Mouse (Mus musculus) hindbrain, embryonic 14.5 days (tissue): ENCODE measurements at regions not wholly inside any gene's neighbourhood (a gene's known extent, or its start where the extent isn't known, plus 50 kb on each side); places are given as distances from the start of the nearest gene placed in this dataset.

ENCODE experiments used
- ATAC-seq: fragments of 200-750 bp; cut with Nextera tagmentation; 2 replicates; pipeline ENCODE4 v1.8.0; 2017; ENCODE audit warnings: moderate number of reproducible peaks, mild to moderate bottlenecking, moderate TSS enrichment, moderate library complexity; ENCODE audit not compliant: low FRiP score
- DNase-seq: peaks from one replicate; pipeline ENCODE4 v3.0.0-alpha.2; 2015; ENCODE audit warnings: low spot score
- H3K27ac ChIP-seq: fragments of 300-500 bp; sonication (generic); 2 replicates; pipeline ENCODE4 v1.5.1; 2014; ENCODE audit warnings: mild to moderate bottlenecking, moderate library complexity
- H3K27me3 ChIP-seq: fragments of 300-500 bp; sonication (generic); 2 replicates; pipeline ENCODE4 v1.6.1; 2014; ENCODE audit warnings: mild to moderate bottlenecking, low read length, mixed read lengths; ENCODE audit not compliant: control insufficient read depth, insufficient read depth
- H3K36me3 ChIP-seq: fragments of 300-500 bp; sonication (generic); replicated peaks from 2 replicates; pipeline ENCODE4 v1.6.1; 2014; ENCODE audit not compliant: control insufficient read depth, insufficient read depth
- H3K4me1 ChIP-seq: fragments of 300-500 bp; sonication (generic); replicated peaks from 2 replicates; pipeline ENCODE4 v1.6.1; 2014; ENCODE audit warnings: antibody characterized with exemption, low read length, mixed read lengths; ENCODE audit not compliant: control insufficient read depth, insufficient read depth
- H3K4me2 ChIP-seq: fragments of 300-500 bp; sonication (generic); replicated peaks from 2 replicates; pipeline ENCODE4 v1.6.1; 2014; ENCODE audit warnings: mild to moderate bottlenecking, moderate library complexity
- H3K4me3 ChIP-seq: fragments of 300-500 bp; sonication (generic); replicated peaks from 2 replicates; pipeline ENCODE4 v1.5.1; 2014; ENCODE audit warnings: mild to moderate bottlenecking, low read length
- H3K9ac ChIP-seq: fragments of 300-500 bp; sonication (generic); 2 replicates; pipeline ENCODE4 v1.6.1; 2014
- H3K9me3 ChIP-seq: fragments of 300-500 bp; sonication (generic); 2 replicates; pipeline ENCODE4 v1.6.1; 2016; ENCODE audit warnings: low read length; ENCODE audit not compliant: control insufficient read depth
- WGBS: fragments of 180-500 bp; shearing (Covaris S2); extraction: QIAGEN DNeasy Blood & Tissue Kit; methylation state at CpG from one replicate; pipeline ENCODE4 v1.1.7; 2014; 5-methylcytosine and 5-hydroxymethylcytosine counted together

DNA sequence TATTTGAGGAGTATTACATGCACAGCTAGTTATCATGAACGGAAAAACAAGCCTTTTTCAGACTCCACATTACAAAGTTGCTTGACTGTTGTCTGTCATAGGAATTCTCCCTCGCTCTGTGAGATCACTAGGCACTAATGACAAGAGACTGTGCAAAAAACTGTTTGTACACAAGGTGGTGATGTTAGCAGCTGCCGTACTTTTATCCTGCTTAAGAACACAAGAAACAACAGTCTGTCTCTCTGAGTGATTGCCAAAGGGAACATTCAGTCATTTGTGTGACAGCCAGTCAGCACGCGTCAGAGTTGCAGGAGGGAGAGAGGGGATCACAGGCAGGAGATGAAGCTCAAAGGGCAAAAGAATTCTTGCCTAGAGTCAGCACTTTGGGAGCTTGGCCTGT, 141.0 kb upstream of the Sox2 start:
- Histone ChIP-seq H3K36me3 (no peaks in the 10 kb centered on the region), H3K4me1 (peaks cover 7% of the 10 kb centered on the region), H3K27me3 (no peaks in the 10 kb centered on the region), H3K27ac (no peak overlapping the region), H3K9me3 (peaks cover 5% of the 10 kb centered on the region; the same call in 1 of the 2 replicates), H3K4me2 (no peak overlapping the region), H3K9ac (no peak overlapping the region), H3K4me3 (no peak overlapping the region)
- 29% methylated on average over 5 of the region's 5 CpGs for WGBS
- no peak for ATAC-seq
- DNase-seq: peak; percentile 49

DNA sequence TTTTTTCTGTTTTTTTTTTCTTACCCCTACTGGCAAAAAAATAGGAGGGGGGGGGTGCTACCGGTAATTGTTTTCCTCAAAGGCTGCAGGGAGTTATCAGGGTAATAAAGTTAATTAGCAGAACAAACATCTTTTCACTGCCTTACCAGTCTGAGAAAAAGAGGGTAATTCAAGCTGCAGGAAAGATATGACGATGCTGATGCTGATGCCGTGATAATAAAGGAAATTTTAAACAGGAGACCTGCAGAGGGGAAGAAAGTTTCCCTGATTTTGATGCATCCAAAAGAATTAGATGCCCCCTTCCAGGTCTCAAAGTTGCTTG, 145.7 kb upstream of the Sox2 start:
- peaks cover 7% of the 10 kb centered on the region; the same call in 1 of the 2 replicates for H3K27me3 ChIP-seq
- H3K27ac ChIP-seq: no peak overlapping the region
- peak; percentile 39; the same call in 1 of the 2 replicates for ATAC-seq
- DNase-seq: no peak
- WGBS: 18% methylated on average over 3 of the region's 3 CpGs
- no peak overlapping the region for H3K9ac ChIP-seq
- H3K4me2 ChIP-seq: no peak overlapping the region
- H3K4me1 ChIP-seq: peaks cover 15% of the 10 kb centered on the region
- H3K36me3 ChIP-seq: no peaks in the 10 kb centered on the region
- H3K4me3 ChIP-seq: no peak overlapping the region
- H3K9me3 ChIP-seq: no peaks in the 10 kb centered on the region

DNA sequence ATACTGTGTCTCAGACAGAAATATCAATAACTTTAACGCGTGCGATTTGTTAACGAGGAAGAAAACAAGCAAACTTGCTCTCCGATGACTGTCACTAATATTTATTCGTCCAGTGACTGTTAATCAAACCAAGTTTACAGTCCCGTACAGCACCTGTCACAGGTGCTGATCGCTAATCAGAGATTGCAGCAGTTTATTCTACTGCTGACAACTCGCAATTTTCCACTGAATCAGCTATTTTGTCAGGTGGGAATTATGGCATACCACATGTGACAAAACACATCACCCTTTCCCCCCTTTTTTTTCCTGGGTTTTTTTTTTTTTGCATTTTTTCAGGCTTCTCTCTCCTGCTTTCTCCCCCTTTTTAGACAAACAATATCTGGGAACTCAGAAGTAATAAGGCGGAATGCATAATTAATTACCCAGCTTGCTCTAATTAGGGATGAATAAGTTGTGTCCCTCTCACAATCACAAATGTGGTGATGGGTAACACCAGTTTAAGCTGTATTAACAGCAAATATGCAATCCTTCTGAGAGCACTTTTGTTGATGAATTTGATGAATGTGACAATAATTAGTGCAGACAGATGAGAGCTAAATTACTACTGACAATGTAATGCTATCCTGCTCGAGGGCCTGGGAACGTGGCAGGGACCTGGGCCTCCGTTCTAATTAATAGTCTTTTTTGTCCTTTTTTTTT, 146.2 kb upstream of the Sox2 start:
- Histone ChIP-seq H3K27ac (no peak overlapping the region), H3K4me1 (peaks cover 15% of the 10 kb centered on the region), H3K4me2 (no peak overlapping the region), H3K4me3 (no peak overlapping the region), H3K36me3 (no peaks in the 10 kb centered on the region), H3K27me3 (peaks cover 7% of the 10 kb centered on the region; the same call in 1 of the 2 replicates), H3K9me3 (no peaks in the 10 kb centered on the region), H3K9ac (no peak overlapping the region)
- ATAC-seq (peak; percentile 79), DNase-seq (peak; percentile 52)
- 42% methylated on average over 13 of the region's 13 CpGs for WGBS

DNA sequence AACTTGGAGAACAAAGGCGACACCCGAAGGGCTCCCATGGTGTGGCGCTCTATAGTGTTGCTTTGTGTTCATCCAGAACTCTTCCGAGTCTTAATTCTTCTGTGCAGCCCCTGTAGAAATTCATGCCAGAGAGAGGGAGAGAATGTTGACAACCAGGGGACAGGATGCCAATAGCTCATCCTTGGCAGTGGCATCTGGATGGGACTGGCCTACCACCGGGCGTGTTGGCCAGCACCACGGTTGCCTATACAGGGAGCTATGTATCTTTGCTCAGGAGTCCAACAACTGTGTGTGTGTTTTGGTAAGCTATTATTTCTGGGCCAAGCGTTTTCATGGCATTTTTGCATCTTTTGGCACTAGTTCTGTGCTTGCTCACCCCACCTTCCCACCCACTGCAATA, 153.4 kb upstream of the Sox2 start:
- WGBS: 85% methylated on average over 8 of the region's 8 CpGs
- Histone ChIP-seq H3K4me2 (no peak overlapping the region), H3K36me3 (no peaks in the 10 kb centered on the region), H3K27ac (no peak overlapping the region), H3K27me3 (peaks cover 4% of the 10 kb centered on the region; the same call in 1 of the 2 replicates), H3K9me3 (no peaks in the 10 kb centered on the region), H3K9ac (no peak overlapping the region), H3K4me3 (no peak overlapping the region), H3K4me1 (no peaks in the 10 kb centered on the region)
- DNase-seq: no peak
- no peak for ATAC-seq

DNA sequence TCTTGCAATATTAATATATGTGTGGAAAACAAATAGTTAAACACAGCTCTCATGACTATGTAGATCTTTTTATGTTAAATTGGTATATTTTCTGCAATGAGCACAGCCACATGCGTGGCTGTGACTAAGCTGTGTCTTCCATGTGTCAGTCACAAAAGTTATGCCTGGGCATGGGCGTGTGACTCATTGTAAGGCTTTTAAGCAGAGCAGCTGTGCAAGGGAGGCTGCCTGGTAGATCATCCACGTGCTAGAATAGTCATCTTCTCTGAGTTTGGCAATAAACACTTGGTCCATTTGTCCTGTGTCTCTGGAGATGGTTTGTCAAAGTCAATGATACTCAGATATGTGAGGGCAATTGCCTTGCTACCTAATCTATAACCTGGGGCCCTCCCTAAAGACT, 154.6 kb upstream of the Sox2 start:
- no peak overlapping the region for H3K27ac ChIP-seq
- H3K27me3 ChIP-seq: no peaks in the 10 kb centered on the region
- no peak overlapping the region for H3K9ac ChIP-seq
- no peaks in the 10 kb centered on the region for H3K36me3 ChIP-seq
- H3K4me3 ChIP-seq: no peak overlapping the region
- no peak for DNase-seq
- no peak overlapping the region for H3K4me2 ChIP-seq
- 77% methylated on average over 3 of the region's 3 CpGs for WGBS
- no peaks in the 10 kb centered on the region for H3K4me1 ChIP-seq
- H3K9me3 ChIP-seq: no peaks in the 10 kb centered on the region
- ATAC-seq: no peak

DNA sequence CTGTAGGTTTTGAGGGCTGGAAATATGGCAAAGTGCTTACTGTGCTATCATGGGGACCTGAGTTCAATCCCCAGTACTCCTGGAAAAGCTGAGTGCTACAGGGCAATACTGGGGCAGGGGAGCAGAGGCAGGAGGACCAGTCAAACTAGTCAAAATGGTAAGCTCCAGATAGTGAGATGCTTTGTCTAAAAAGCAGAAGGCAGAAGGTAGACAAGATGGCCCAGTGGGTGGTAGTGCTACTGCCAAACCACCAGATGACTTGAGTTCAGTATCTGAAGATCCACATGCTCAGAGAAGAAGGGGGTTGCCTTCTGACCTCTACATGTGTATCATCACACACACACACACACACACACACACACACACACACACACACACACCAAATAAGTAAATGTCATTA, 156.3 kb upstream of the Sox2 start:
- Histone ChIP-seq H3K9me3 (no peaks in the 10 kb centered on the region), H3K4me1 (no peaks in the 10 kb centered on the region), H3K4me3 (no peak overlapping the region), H3K36me3 (no peaks in the 10 kb centered on the region), H3K9ac (no peak overlapping the region), H3K27ac (no peak overlapping the region), H3K4me2 (no peak overlapping the region), H3K27me3 (no peaks in the 10 kb centered on the region)
- ATAC-seq (no peak), DNase-seq (no peak)

DNA sequence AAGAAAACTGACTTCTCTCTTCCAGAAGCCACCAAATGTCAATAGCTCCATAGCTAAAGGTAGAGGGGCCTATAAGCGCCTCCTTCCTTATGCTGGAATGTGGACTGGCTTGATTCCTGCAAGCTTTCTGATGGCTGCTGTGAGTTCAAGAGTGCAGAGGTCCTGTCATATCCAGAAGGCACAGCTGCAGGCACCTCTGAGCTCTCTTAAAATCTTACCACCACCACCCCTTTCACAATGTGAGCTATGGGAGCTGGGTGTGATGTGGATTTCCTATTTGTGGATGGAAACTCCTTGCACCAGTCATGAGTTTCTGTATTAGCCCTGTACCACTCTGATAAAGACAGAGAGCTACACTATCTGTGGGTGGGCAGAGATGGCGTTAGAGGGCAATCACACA, 161.2 kb upstream of the Sox2 start:
- WGBS: 95% methylated on average over 2 of the region's 2 CpGs
- H3K27ac ChIP-seq: no peak overlapping the region
- no peak overlapping the region for H3K9ac ChIP-seq
- no peak overlapping the region for H3K4me2 ChIP-seq
- 0 out of 2 replicates have a peak, but pooled peaks cover 6% of the 10 kb centered on the region for H3K27me3 ChIP-seq
- H3K4me3 ChIP-seq: no peak overlapping the region
- ATAC-seq: no peak
- no peak for DNase-seq
- no peaks in the 10 kb centered on the region for H3K36me3 ChIP-seq
- H3K9me3 ChIP-seq: no peaks in the 10 kb centered on the region
- H3K4me1 ChIP-seq: peaks cover 6% of the 10 kb centered on the region; the same call in 1 of the 2 replicates

DNA sequence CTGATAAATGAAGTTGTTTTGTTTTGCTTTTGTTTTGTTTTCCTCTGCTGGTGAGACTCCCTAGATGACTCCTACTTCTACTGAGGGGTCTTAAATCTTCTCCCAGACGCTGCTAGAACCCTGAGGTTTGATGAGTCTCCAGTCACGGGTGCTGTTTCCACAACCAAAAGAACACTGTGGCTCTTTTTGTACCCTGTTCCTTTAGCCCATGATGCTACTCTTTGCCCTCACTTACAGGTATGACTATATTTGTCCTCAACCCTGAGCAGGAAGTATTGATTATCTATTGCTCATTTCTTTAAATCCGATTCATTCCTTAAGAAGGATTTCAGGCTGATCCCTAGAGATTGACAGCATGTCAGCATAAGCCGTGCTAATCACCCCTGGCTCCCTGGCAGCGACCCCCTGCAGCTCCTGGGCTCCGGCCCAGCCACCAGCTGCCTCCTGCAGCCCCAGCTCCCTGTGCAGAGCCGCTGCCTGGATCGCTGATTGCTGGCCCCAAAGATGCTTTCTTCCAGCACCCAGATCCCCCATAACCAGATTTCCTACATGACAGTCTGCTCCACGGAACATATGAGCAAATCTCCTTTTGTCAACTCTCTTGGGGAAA, 163.7 kb upstream of the Sox2 start:
- no peak overlapping the region for H3K4me2 ChIP-seq
- no peak overlapping the region for H3K9ac ChIP-seq
- no peak overlapping the region for H3K4me3 ChIP-seq
- 9% methylated on average over 9 of the region's 9 CpGs for WGBS
- ATAC-seq: no peak
- peak; percentile 48 for DNase-seq
- peaks cover 13% of the 10 kb centered on the region; the same call in 1 of the 2 replicates for H3K4me1 ChIP-seq
- 0 out of 2 replicates have a peak, but pooled peaks cover 13% of the 10 kb centered on the region for H3K27me3 ChIP-seq
- no peaks in the 10 kb centered on the region for H3K9me3 ChIP-seq
- no peak overlapping the region for H3K27ac ChIP-seq
- no peaks in the 10 kb centered on the region for H3K36me3 ChIP-seq

DNA sequence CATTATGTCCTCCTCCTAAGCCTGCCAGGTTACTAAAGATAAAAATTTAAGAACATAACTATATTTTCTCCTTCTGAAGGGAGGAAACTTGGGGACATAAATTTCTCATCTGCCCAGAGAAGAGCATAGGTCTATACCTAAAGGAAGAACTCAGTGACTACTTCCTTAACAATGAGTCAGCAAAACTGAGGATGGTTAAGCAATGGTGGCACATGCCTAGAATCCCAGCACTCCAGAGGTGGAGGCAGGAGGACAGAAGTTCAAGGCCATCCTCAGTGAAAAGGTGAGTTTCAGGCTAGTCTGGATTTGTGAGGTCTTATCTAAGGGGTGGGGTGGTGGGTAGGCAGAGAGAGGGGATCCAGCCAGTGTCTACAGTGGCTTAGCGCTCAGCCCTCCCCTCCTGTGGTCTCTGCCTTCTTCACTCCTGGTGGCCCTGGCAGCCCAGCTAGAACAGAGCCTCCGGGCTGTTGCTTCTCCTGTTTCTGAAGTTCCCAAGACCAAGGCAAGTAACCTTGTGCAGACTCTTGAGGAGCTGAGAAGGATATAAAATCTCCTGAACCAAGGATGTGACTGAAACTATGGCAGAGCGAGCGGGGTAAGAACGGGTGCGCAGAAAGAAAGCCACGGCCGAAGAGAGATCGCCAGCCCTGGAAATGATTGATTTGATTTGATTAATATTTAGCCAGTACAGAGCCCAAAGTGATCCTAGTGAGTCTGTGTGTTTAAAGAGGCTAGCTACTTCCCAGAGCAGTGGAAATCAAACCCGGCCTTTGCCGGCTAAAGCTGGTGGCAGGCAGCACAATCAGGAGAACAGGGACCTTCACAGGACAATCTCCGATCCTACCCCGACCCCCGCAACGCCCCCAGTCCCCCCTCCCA, 164.6 kb upstream of the Sox2 start:
- H3K4me3 ChIP-seq: no peak overlapping the region
- no peak overlapping the region for H3K4me2 ChIP-seq
- H3K27ac ChIP-seq: no peak overlapping the region
- no peaks in the 10 kb centered on the region for H3K36me3 ChIP-seq
- no peak for ATAC-seq
- 38% methylated on average over 15 of the region's 15 CpGs for WGBS
- no peak for DNase-seq
- peaks cover 20% of the 10 kb centered on the region; the same call in 1 of the 2 replicates for H3K4me1 ChIP-seq
- 0 out of 2 replicates have a peak, but pooled peaks cover 13% of the 10 kb centered on the region for H3K27me3 ChIP-seq
- no peaks in the 10 kb centered on the region for H3K9me3 ChIP-seq
- no peak overlapping the region for H3K9ac ChIP-seq
